Mouse (Mus musculus): ENCODE measurements around the gene Aox1. TPM values are rescaled to one million over a fixed set of nuclear protein-coding genes. Genes with fewer than 3 reads are reported as not detected.
A peak's percentile ranks its signal among the peaks of the same experiment; 100 is the strongest.
"Not testable (repeated sequence)": the region's sequence is repeated elsewhere in the genome, so short reads cannot be mapped to it uniquely, and the experiment has no call there.

The Aox1 gene
- 2.1 and 2.4 TPM in 2 replicates for polyA plus RNA-seq (2012; rRNA removed)

GRCm38 (mm10) chr1:58029636-58030117 is at the start of gene Aox1:
TSS of gene Aox1 (plus strand) at chr1:58029931.
- H3K4me1 ChIP-seq (replicated peaks; ENCODE audit: control insufficient read depth, insufficient read depth, low read length): peaks cover 4% of the 10 kb centered on the region; the same call in 1 of the 2 replicates
- TF ChIP-seq POLR2A (IDR thresholded peaks at IDR 0.05; ENCODE audit: control insufficient read depth, extremely low read depth, insufficient read depth, low read length, poor library complexity) (no peak), CTCF (IDR thresholded peaks at IDR 0.05; ENCODE audit: borderline replicate concordance, control insufficient read depth, extremely low read depth, insufficient read depth, low read length, poor library complexity) (no peak)
- no peak within 1 kb of the TSS for H3K4me3 ChIP-seq (ENCODE audit: control insufficient read depth, insufficient read depth, low read length)
- no peak for DNase-seq
- peaks cover 6% of the 10 kb centered on the region; the same call in 1 of the 2 replicates for H3K36me3 ChIP-seq (ENCODE audit: control insufficient read depth, insufficient read depth, low read length)
- 2% methylated on average over 12 of the region's 12 CpGs for WGBS
- H3K27me3 ChIP-seq (ENCODE audit: control insufficient read depth, insufficient read depth, low read length): no peaks in the 10 kb centered on the region
- H3K27ac ChIP-seq (ENCODE audit: control insufficient read depth, insufficient read depth, low read length): no peak within 1 kb of the TSS

DNA sequence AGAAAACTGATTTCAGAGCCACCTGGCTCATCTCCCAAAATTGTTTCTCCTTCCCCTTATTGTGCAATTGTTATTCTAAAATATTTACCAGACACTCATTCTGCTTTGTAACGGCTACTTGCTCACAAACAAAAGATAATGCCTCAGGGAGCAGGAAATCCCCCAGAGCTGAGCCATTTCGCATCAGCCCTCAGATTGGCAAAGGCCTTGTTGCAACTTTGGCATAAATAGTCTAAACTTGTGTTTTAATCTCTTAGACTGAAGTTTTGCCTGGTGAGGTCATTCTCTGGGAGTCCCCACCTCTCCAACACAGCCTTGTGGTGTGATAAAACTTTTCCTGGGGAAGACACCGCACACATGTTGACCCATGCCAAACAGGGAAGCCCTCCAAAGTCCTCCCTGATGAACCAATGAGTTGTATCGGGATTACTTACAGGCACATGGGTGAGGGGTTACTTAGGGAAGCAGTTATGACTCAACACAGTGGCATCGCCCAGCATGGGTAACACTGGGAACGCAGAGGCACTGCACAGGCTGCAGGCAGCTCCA is 40.6 kb upstream of the Aox1 start:
- DNase-seq: no peak
- Histone ChIP-seq H3K36me3 (ENCODE audit: control insufficient read depth, insufficient read depth, low read length) (no peaks in the 10 kb centered on the region), H3K4me1 (replicated peaks; ENCODE audit: control insufficient read depth, insufficient read depth, low read length) (no peaks in the 10 kb centered on the region), H3K27me3 (ENCODE audit: control insufficient read depth, insufficient read depth, low read length) (no peaks in the 10 kb centered on the region), H3K4me3 (ENCODE audit: control insufficient read depth, insufficient read depth, low read length) (no peak overlapping the region), H3K27ac (ENCODE audit: control insufficient read depth, insufficient read depth, low read length) (no peak overlapping the region)
- 87% methylated on average over 6 of the region's 6 CpGs for WGBS
- TF ChIP-seq CTCF (IDR thresholded peaks at IDR 0.05; ENCODE audit: borderline replicate concordance, control insufficient read depth, extremely low read depth, insufficient read depth, low read length, poor library complexity) (no peak), POLR2A (IDR thresholded peaks at IDR 0.05; ENCODE audit: control insufficient read depth, extremely low read depth, insufficient read depth, low read length, poor library complexity) (no peak)

- H3K4me1 ChIP-seq (replicated peaks; ENCODE audit: control insufficient read depth, insufficient read depth, low read length): peaks cover 4% of the 10 kb centered on the region
- DNase-seq: no peak
- no peaks in the 10 kb centered on the region for H3K36me3 ChIP-seq (ENCODE audit: control insufficient read depth, insufficient read depth, low read length)
- no peak overlapping the region for H3K27ac ChIP-seq (ENCODE audit: control insufficient read depth, insufficient read depth, low read length)
- H3K27me3 ChIP-seq (ENCODE audit: control insufficient read depth, insufficient read depth, low read length): no peaks in the 10 kb centered on the region
- no peak for TF ChIP-seq POLR2A (IDR thresholded peaks at IDR 0.05; ENCODE audit: control insufficient read depth, extremely low read depth, insufficient read depth, low read length, poor library complexity)
- TF ChIP-seq CTCF (IDR thresholded peaks at IDR 0.05; ENCODE audit: borderline replicate concordance, control insufficient read depth, extremely low read depth, insufficient read depth, low read length, poor library complexity): no peak
- WGBS: 96% methylated on average over 2 of the region's 2 CpGs
- no peak overlapping the region for H3K4me3 ChIP-seq (ENCODE audit: control insufficient read depth, insufficient read depth, low read length)
Measured at GRCm38 (mm10) chr1:57991277-57991676, 38.5 kb upstream of the Aox1 start.

DNA sequence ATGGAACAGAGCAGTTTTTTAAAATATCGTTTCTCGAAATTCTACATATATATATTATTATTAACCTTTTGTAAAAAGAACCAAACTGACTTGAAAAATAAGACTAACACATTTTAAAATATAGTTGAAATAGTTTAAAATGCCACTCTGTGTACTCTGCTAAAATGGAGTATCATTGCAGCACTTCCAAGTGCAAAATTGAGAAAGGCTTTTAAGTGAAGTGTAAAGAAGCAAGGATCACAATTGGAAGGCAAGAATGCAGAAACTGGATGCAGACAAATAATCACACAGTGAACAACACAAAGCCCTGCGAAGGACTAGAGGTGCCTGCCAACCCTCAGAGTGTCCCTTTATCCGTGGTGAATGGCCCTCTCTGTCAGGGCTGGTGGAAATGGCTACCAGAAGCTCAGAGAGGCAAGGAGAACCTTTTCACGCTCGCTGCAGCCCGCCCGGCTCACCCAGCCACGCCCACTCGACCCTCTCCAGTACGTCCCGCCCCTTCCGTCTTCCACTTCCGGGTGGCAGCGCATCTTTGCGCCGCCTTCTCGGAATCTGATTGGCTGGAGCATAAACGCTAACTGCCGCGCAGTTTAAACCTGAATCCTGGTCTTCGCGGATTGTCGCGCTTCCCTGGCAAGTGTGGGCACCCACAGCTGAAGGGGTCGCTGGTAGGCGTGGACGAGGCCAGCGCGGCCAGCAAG is 34.1 kb upstream of the Aox1 start, which contains the start of gene Sgo2a:
TSS of gene Sgo2a (plus strand) at position 540 of the 701 bp plus-strand sequence.
- peak; percentile 92 for DNase-seq
- no peak for TF ChIP-seq CTCF (IDR thresholded peaks at IDR 0.05; ENCODE audit: borderline replicate concordance, control insufficient read depth, extremely low read depth, insufficient read depth, low read length, poor library complexity)
- peak; percentile 50; the same call in 1 of the 2 replicates for TF ChIP-seq POLR2A (IDR thresholded peaks at IDR 0.05; ENCODE audit: control insufficient read depth, extremely low read depth, insufficient read depth, low read length, poor library complexity)
- H3K36me3 ChIP-seq (ENCODE audit: control insufficient read depth, insufficient read depth, low read length): no peaks in the 10 kb centered on the region
- peak within 1 kb of the TSS; percentile 74 for H3K4me3 ChIP-seq (ENCODE audit: control insufficient read depth, insufficient read depth, low read length)
- no peaks in the 10 kb centered on the region for H3K27me3 ChIP-seq (ENCODE audit: control insufficient read depth, insufficient read depth, low read length)
- peaks cover 9% of the 10 kb centered on the region for H3K4me1 ChIP-seq (replicated peaks; ENCODE audit: control insufficient read depth, insufficient read depth, low read length)
- 7% methylated on average over 30 of the region's 30 CpGs for WGBS
- no peak within 1 kb of the TSS for H3K27ac ChIP-seq (ENCODE audit: control insufficient read depth, insufficient read depth, low read length)

GRCm38 (mm10) chr1:57996133-57996615 is 33.6 kb upstream of the Aox1 start:
- no peaks in the 10 kb centered on the region; the same call in 1 of the 2 replicates for H3K36me3 ChIP-seq (ENCODE audit: control insufficient read depth, insufficient read depth, low read length)
- peaks cover 9% of the 10 kb centered on the region for H3K4me1 ChIP-seq (replicated peaks; ENCODE audit: control insufficient read depth, insufficient read depth, low read length)
- no peak for DNase-seq
- 0 out of 2 replicates have a peak, but pooled peaks have one; percentile 3 for TF ChIP-seq POLR2A (IDR thresholded peaks at IDR 0.05; ENCODE audit: control insufficient read depth, extremely low read depth, insufficient read depth, low read length, poor library complexity)
- no peak; the same call in 1 of the 2 replicates for TF ChIP-seq CTCF (IDR thresholded peaks at IDR 0.05; ENCODE audit: borderline replicate concordance, control insufficient read depth, extremely low read depth, insufficient read depth, low read length, poor library complexity)
- peak overlapping the region; percentile 74 for H3K4me3 ChIP-seq (ENCODE audit: control insufficient read depth, insufficient read depth, low read length)
- under 1% methylated on average over 29 of the region's 29 CpGs for WGBS
- no peaks in the 10 kb centered on the region for H3K27me3 ChIP-seq (ENCODE audit: control insufficient read depth, insufficient read depth, low read length)
- H3K27ac ChIP-seq (ENCODE audit: control insufficient read depth, insufficient read depth, low read length): no peak overlapping the region

- no peak overlapping the region for H3K27ac ChIP-seq (ENCODE audit: control insufficient read depth, insufficient read depth, low read length)
- no peaks in the 10 kb centered on the region for H3K27me3 ChIP-seq (ENCODE audit: control insufficient read depth, insufficient read depth, low read length)
- no peak for TF ChIP-seq CTCF (IDR thresholded peaks at IDR 0.05; ENCODE audit: borderline replicate concordance, control insufficient read depth, extremely low read depth, insufficient read depth, low read length, poor library complexity)
- TF ChIP-seq POLR2A (IDR thresholded peaks at IDR 0.05; ENCODE audit: control insufficient read depth, extremely low read depth, insufficient read depth, low read length, poor library complexity): no peak
- WGBS: 97% methylated on average over 3 of the region's 3 CpGs
- H3K4me3 ChIP-seq (ENCODE audit: control insufficient read depth, insufficient read depth, low read length): no peak overlapping the region
- peaks cover 10% of the 10 kb centered on the region; the same call in 1 of the 2 replicates for H3K36me3 ChIP-seq (ENCODE audit: control insufficient read depth, insufficient read depth, low read length)
- DNase-seq: no peak
- peaks cover 9% of the 10 kb centered on the region for H3K4me1 ChIP-seq (replicated peaks; ENCODE audit: control insufficient read depth, insufficient read depth, low read length)
Measured at GRCm38 (mm10) chr1:57998146-57998545, 31.6 kb upstream of the Aox1 start.

GRCm38 (mm10) chr1:58006388-58006787 is 23.3 kb upstream of the Aox1 start:
- H3K27me3 ChIP-seq (ENCODE audit: control insufficient read depth, insufficient read depth, low read length); H3K27ac ChIP-seq (ENCODE audit: control insufficient read depth, insufficient read depth, low read length); DNase-seq; H3K4me3 ChIP-seq (ENCODE audit: control insufficient read depth, insufficient read depth, low read length); H3K4me1 ChIP-seq (replicated peaks; ENCODE audit: control insufficient read depth, insufficient read depth, low read length): not testable (repeated sequence)
- peaks cover 23% of the 10 kb centered on the region for H3K36me3 ChIP-seq (ENCODE audit: control insufficient read depth, insufficient read depth, low read length)
- WGBS: 99% methylated on average over 7 of the region's 7 CpGs
